Mouse (Mus musculus): ENCODE data around the gene Brat1.

The Brat1 gene

GRCm38 (mm10) chr5:140741877-140742276, 37.1 kb downstream of the Brat1 start:
- intact Hi-C loops (cut with DNase I): no loop called here

DNA sequence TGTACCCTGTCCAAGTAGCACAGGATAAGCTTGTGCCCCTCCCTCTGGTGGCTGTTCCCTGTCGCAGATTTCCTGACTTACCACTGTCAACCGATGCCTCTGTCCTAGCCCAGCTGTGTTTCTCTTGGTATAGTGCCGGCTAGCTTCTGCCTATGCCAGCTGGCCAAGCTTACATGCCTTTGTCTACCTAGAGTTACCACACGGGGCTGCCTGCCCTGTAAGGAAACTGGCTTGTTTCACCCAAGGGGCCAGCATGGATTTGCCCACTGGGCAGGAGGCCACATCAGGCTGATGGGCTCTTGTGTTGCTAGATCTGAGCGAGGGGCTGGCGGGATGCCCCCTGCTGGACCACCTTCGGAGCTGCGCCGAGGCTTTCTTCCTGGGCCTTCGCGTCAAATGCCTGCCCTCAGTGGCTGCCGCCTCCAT, 38.9 kb downstream of the Brat1 start:
- intact Hi-C loops (cut with DNase I): no loop called here

- intact Hi-C loops (cut with DNase I): loop anchor here (5.0 kb wide), 1 partner anchor 41 kb away; the partner anchor contains the start of gene Brat1
Measured at GRCm38 (mm10) chr5:140748425-140748824, 43.6 kb downstream of the Brat1 start.

DNA sequence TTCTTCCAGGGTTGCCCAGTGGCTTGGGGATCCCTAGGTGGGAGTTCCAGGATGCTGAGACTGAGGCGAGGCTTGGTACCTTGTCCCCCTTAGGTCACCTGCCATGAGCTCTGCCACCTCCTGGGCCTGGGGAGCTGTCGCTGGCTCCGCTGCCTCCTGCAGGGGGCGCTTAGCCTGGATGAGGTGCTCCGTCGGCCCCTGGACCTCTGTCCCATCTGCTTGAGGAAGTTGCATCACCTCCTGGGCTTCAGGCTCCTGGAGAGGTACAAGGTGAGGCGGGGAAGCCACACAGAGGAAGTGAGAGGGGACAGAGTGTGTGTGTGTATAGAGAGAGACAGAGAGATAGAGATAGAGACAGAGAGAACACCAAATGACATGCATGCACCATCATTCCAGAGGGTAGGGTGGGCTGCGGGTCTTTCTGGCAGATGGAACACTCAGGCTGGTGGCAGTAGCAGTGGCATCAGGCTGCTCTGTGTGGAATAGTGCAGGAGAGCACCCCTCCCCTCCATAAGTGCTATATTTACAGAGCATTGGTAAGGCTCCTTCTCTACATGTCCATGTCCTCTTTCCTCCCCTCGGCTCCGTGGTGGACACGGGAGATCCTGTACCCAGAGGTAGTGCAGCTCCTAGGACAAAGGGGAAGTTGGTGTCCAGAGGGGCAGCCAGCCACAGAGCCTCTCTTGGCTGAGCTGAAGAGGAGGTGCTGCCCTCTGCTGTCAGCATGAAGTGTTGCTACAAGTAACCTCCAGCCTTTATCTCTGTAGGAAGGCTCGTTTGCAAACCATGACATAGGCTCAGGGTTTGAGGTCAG, 44.5 kb downstream of the Brat1 start:
- intact Hi-C loops (cut with DNase I): loop anchor here (5.0 kb wide), 1 partner anchor 42 kb away; the partner anchor contains the start of gene Brat1

GRCm38 (mm10) chr5:140750925-140751324, 46.1 kb downstream of the Brat1 start:
- intact Hi-C loops (cut with DNase I): no loop called here

GRCm38 (mm10) chr5:140752041-140752440, 47.2 kb downstream of the Brat1 start:
- intact Hi-C loops (cut with DNase I): loop anchor here (2.0 kb wide), 1 partner anchor 211 kb away; no protein-coding TSS in a partner anchor

DNA sequence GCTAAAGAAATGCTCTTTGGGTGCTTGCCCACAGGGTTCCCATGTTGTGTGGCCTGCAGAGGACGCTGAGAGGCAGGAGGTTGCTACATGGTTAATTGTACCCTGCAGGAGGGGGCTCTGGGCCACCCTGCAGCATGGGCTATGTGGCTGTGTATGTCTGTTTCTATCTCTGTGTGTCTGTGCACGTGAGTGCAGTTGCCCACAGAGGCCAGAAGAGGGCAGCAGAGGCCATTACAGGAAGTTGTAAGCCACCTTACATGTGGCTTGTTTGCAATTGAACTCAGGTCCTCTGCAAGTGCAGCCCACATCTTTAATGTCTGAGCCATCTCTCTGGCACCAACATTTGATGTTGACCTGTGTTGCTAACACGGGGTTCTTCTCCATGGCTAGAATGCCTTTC, 47.8 kb downstream of the Brat1 start:
- intact Hi-C loops (cut with DNase I): loop anchor here (2.0 kb wide), 1 partner anchor 212 kb away; no protein-coding TSS in a partner anchor

GRCm38 (mm10) chr5:140753223-140753622, 48.4 kb downstream of the Brat1 start:
- intact Hi-C loops (cut with DNase I): loop anchor here (2.0 kb wide), 1 partner anchor 212 kb away; no protein-coding TSS in a partner anchor

- intact Hi-C loops (cut with DNase I): no loop called here
Measured at GRCm38 (mm10) chr5:140758864-140759263, 54.1 kb downstream of the Brat1 start.

DNA sequence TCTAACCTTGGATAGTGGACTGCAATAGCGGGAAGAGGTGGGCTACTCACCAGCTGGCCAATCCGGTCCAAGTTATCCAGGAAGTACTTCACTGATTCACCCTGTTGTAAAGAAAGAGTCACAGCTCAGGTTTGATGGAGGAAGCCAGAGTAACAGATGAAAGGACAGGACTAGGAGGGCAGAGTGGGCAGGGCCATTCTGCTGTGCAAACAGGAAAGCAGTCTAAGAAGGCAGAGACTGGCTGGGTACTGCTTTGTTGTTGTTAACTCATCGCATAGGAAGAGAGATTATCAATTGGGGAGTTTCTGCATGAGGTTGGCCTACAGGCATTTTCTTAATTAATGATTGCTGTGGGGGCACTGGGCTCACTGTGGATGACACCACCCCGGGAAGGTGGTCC, 57.7 kb downstream of the Brat1 start:
- intact Hi-C loops (cut with DNase I): no loop called here

- intact Hi-C loops (cut with DNase I): loop anchor here (5.0 kb wide), 1 partner anchor 62 kb away; no protein-coding TSS in a partner anchor
Measured at GRCm38 (mm10) chr5:140764921-140765613, 60.3 kb downstream of the Brat1 start.

- intact Hi-C loops (cut with DNase I): loop anchor here (5.0 kb wide), 1 partner anchor 61 kb away; no protein-coding TSS in a partner anchor
Measured at GRCm38 (mm10) chr5:140766566-140766965, 61.8 kb downstream of the Brat1 start.

GRCm38 (mm10) chr5:140767704-140768141, 62.9 kb downstream of the Brat1 start:
- intact Hi-C loops (cut with DNase I): loop anchor here (5.0 kb wide), 1 partner anchor 60 kb away; no protein-coding TSS in a partner anchor

DNA sequence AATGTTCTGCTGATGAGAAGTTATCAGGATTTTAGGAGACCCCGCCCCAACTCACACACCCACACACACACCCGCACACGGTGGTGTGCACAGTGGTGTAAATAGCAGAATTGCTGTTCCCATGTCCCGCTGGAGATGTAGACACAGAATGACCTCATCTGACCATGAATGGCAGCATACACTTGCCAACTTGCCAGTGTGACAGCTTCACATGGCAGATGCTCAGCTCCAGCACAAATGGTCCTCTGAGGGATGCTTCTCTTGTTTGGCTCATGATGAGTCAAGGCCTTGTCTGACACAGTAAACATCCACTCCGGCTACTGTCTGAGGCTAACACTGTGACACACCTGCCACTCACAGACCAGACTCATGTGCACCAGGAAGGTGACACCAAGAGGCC, 63.5 kb downstream of the Brat1 start:
- intact Hi-C loops (cut with DNase I): loop anchor here (5.0 kb wide), 1 partner anchor 59 kb away; no protein-coding TSS in a partner anchor

Data from adrenal gland (tissue).